Mouse (Mus musculus) splenic B cell, adult 2 months (primary cell): ENCODE results near the gene Baiap2l2.
A peak's percentile ranks its signal among the peaks of the same experiment; 100 is the strongest.

ENCODE experiments used
- DNase-seq: peaks from one replicate; pipeline ENCODE4 v3.0.0-alpha.2; 2011; ENCODE audit warnings: low read depth, low spot score
- H3K27me3 ChIP-seq: 2 replicates; pipeline ENCODE4 v1.6.1; 2012; ENCODE audit warnings: mild to moderate bottlenecking, low read length, moderate library complexity, mixed read lengths; ENCODE audit not compliant: control insufficient read depth, poor library complexity, insufficient read depth, severe bottlenecking
- H3K36me3 ChIP-seq: 2 replicates; pipeline ENCODE4 v1.6.1; 2012; ENCODE audit warnings: mild to moderate bottlenecking, low read length, moderate library complexity, mixed read lengths; ENCODE audit not compliant: control insufficient read depth, poor library complexity, insufficient read depth, severe bottlenecking

Gene Baiap2l2

GRCm38 (mm10) chr15:79283371-79283770 is 2.0 kb downstream of the Baiap2l2 start:
- DNase-seq = no peak
- no peaks in the 10 kb centered on the region for H3K27me3 ChIP-seq
- H3K36me3 ChIP-seq = no peaks in the 10 kb centered on the region

- Histone ChIP-seq H3K36me3 (no peaks in the 10 kb centered on the region), H3K27me3 (no peaks in the 10 kb centered on the region)
- no peak for DNase-seq
These were observed 2.9 kb downstream of the Baiap2l2 start for GRCm38 (mm10) chr15:79282434-79282833.

- peak; percentile 31 for DNase-seq
- Histone ChIP-seq H3K36me3 (no peaks in the 10 kb centered on the region), H3K27me3 (no peaks in the 10 kb centered on the region)
These were observed 3.9 kb downstream of the Baiap2l2 start for GRCm38 (mm10) chr15:79281389-79281788.

GRCm38 (mm10) chr15:79280850-79281249 is 4.5 kb downstream of the Baiap2l2 start:
- DNase-seq = no peak
- Histone ChIP-seq H3K36me3 (no peaks in the 10 kb centered on the region), H3K27me3 (no peaks in the 10 kb centered on the region)

GRCm38 (mm10) chr15:79280209-79280608 is 5.1 kb downstream of the Baiap2l2 start:
- Histone ChIP-seq H3K36me3 (no peaks in the 10 kb centered on the region), H3K27me3 (no peaks in the 10 kb centered on the region)
- DNase-seq = peak; percentile 56

- no peak for DNase-seq
- no peaks in the 10 kb centered on the region for H3K27me3 ChIP-seq
- no peaks in the 10 kb centered on the region for H3K36me3 ChIP-seq
These were observed 7.6 kb downstream of the Baiap2l2 start for GRCm38 (mm10) chr15:79277728-79278127.

- no peaks in the 10 kb centered on the region for H3K36me3 ChIP-seq
- no peak for DNase-seq
- no peaks in the 10 kb centered on the region for H3K27me3 ChIP-seq
These were observed 12.3 kb downstream of the Baiap2l2 start for GRCm38 (mm10) chr15:79273020-79273419.

GRCm38 (mm10) chr15:79271124-79271746 is 14.1 kb downstream of the Baiap2l2 start:
- peak; percentile 71 for DNase-seq
- no peaks in the 10 kb centered on the region for H3K36me3 ChIP-seq
- H3K27me3 ChIP-seq = no peaks in the 10 kb centered on the region

- Histone ChIP-seq H3K36me3 (no peaks in the 10 kb centered on the region), H3K27me3 (no peaks in the 10 kb centered on the region)
- peak; percentile 82 for DNase-seq
These were observed 14.8 kb downstream of the Baiap2l2 start for GRCm38 (mm10) chr15:79270317-79271123.

GRCm38 (mm10) chr15:79268521-79268920 is 16.8 kb downstream of the Baiap2l2 start:
- no peaks in the 10 kb centered on the region for H3K27me3 ChIP-seq
- no peak for DNase-seq

GRCm38 (mm10) chr15:79265384-79265783 is 20.0 kb downstream of the Baiap2l2 start:
- no peak for DNase-seq
- no peaks in the 10 kb centered on the region for H3K36me3 ChIP-seq
- H3K27me3 ChIP-seq = peaks cover 2% of the 10 kb centered on the region; the same call in 1 of the 2 replicates

More at GRCm38 (mm10) chr15:79268521-79268920, 16.8 kb downstream of the Baiap2l2 start:
- H3K36me3 ChIP-seq = no peaks in the 10 kb centered on the region

GRCm38 (mm10) chr15:79263726-79264125 is 21.6 kb downstream of the Baiap2l2 start:
- Histone ChIP-seq H3K27me3 (peaks cover 2% of the 10 kb centered on the region; the same call in 1 of the 2 replicates), H3K36me3 (no peaks in the 10 kb centered on the region)
- no peak for DNase-seq

- DNase-seq = no peak
- Histone ChIP-seq H3K36me3 (no peaks in the 10 kb centered on the region), H3K27me3 (peaks cover 2% of the 10 kb centered on the region; the same call in 1 of the 2 replicates)
These were observed 22.5 kb downstream of the Baiap2l2 start for GRCm38 (mm10) chr15:79262786-79263309.

GRCm38 (mm10) chr15:79262375-79262774 is 23.0 kb downstream of the Baiap2l2 start:
- Histone ChIP-seq H3K36me3 (no peaks in the 10 kb centered on the region), H3K27me3 (peaks cover 2% of the 10 kb centered on the region; the same call in 1 of the 2 replicates)
- DNase-seq = peak; percentile 32

- H3K36me3 ChIP-seq = no peaks in the 10 kb centered on the region
- no peak for DNase-seq
- H3K27me3 ChIP-seq = peaks cover 2% of the 10 kb centered on the region; the same call in 1 of the 2 replicates
These were observed 23.6 kb downstream of the Baiap2l2 start for GRCm38 (mm10) chr15:79261757-79262156.
